Mouse (Mus musculus): Measurements from ENCODE around the gene Ankrd63. TPM values are rescaled to one million over a fixed set of nuclear protein-coding genes. Genes with fewer than 3 reads are reported as not detected.

Gene Ankrd63
- polyA plus RNA-seq, 1 experiment = not detected

DNA sequence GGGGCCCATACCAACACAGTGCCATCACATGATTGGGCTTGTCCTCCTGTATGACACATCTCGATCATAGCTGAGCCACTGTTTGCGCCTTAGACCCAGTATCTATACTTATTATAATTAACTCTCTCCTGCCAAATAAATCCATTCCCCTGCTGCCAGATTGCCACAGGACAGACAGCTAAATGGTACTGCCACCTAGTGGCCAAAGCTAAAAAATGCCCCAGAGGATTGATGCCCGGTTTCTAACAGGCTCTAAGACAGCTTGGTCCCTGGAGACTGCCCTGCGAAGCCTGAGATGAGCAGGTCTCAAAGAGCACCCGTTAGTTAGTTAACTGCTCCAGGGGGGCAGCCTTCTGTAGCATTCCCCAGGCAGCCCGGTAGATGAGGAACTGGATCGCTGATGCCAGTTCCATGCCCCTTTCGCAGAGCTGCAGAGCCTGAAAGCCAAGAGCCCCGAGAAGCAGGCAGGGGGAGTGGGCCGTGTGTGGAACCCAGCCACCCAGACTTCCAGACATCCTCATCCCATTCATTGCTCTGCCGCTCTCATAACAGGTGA lies 8.0 kb downstream of the Ankrd63 start:
- Histone ChIP-seq H3K27ac (ENCODE audit: insufficient read depth, low read depth, low read length) (no peak overlapping the region), H3K4me1 (ENCODE audit: control insufficient read depth, insufficient read depth, low read length) (peaks cover 4% of the 10 kb centered on the region; the same call in 1 of the 2 replicates), H3K4me3 (ENCODE audit: insufficient read depth, low read length) (no peak overlapping the region)
- TF ChIP-seq CTCF (IDR thresholded peaks at IDR 0.05; ENCODE audit: low read depth, low read length) = peak; percentile 64
- no peak for TF ChIP-seq POLR2A (IDR thresholded peaks at IDR 0.05; ENCODE audit: borderline replicate concordance, low read depth, low read length)

DNA sequence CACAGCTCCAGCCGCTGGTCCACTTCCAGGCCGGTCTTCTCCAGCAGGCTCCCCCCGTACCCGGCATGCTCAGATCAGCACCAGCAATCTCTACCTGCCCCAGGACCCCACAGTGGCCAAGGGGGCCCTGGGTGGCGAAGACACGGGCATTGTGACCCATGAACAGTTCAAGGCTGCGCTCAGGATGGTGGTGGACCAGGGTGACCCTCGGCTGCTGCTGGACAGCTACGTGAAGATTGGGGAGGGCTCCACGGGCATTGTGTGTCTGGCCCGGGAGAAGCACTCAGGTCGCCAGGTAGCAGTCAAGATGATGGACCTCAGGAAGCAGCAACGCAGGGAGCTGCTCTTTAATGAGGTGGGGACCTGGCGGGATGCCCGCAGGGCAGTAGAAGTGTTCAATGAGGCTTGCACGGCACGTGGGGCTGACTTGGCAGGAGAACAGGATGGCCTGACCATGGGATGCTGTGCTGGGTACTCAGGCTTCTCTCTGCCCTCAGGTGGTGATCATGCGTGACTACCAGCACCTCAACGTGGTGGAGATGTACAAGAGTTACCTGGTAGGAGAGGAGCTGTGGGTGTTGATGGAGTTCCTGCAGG lies 10.3 kb downstream of the Ankrd63 start:
- no peak for TF ChIP-seq CTCF (IDR thresholded peaks at IDR 0.05; ENCODE audit: low read depth, low read length)
- no peak for TF ChIP-seq POLR2A (IDR thresholded peaks at IDR 0.05; ENCODE audit: borderline replicate concordance, low read depth, low read length)
- no peak overlapping the region for H3K27ac ChIP-seq (ENCODE audit: insufficient read depth, low read depth, low read length)
- no peak overlapping the region for H3K4me3 ChIP-seq (ENCODE audit: insufficient read depth, low read length)
- peaks cover 4% of the 10 kb centered on the region; the same call in 1 of the 2 replicates for H3K4me1 ChIP-seq (ENCODE audit: control insufficient read depth, insufficient read depth, low read length)

DNA sequence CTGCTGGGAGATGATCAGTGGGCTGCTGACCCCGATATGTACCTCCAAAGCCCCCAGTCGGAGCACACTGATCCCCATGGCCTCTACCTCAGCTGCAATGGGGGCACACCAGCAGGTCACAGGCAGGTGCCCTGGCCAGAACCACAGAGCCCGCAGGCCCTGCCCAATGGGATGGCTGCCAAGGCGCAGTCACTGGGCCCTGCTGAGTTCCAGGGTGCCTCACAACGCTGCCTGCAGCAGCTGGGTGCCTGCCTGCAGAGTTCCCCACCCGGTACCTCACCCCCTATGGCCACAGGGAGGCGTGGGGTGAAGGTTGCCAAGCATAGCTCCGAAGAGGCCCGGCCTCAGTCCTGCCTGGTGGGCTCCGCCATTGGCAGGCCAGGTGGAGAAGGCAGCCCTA lies 13.9 kb downstream of the Ankrd63 start:
- no peaks in the 10 kb centered on the region for H3K4me1 ChIP-seq (ENCODE audit: control insufficient read depth, insufficient read depth, low read length)

DNA sequence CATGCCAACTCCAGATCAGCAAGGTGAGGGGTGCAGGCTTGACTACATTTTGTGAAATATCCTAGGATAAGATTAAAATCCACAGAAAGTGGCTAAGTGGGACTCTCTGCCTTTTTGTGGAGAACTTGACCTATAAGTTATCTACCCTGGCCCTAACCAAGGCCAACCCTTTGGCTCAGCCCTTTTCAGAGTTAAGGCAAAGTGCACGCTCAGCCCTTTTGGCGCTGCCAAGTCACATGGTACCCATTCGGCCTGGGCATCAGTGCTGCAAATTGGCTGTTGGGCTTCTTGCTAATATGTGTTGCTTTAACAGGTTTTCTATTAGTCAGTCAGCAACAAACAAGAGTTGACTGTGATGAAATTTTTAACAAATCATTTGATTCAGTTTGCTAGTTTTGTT lies 16.0 kb downstream of the Ankrd63 start:
- Histone ChIP-seq H3K4me1 (ENCODE audit: control insufficient read depth, insufficient read depth, low read length) (no peaks in the 10 kb centered on the region), H3K27ac (ENCODE audit: insufficient read depth, low read depth, low read length) (no peak overlapping the region), H3K4me3 (ENCODE audit: insufficient read depth, low read length) (no peak overlapping the region)
- TF ChIP-seq POLR2A (IDR thresholded peaks at IDR 0.05; ENCODE audit: borderline replicate concordance, low read depth, low read length) (no peak), CTCF (IDR thresholded peaks at IDR 0.05; ENCODE audit: low read depth, low read length) (no peak)

More for the DNA sequence above, 13.9 kb downstream of the Ankrd63 start:
- TF ChIP-seq POLR2A (IDR thresholded peaks at IDR 0.05; ENCODE audit: borderline replicate concordance, low read depth, low read length) = no peak
- TF ChIP-seq CTCF (IDR thresholded peaks at IDR 0.05; ENCODE audit: low read depth, low read length) = no peak
- no peak overlapping the region for H3K27ac ChIP-seq (ENCODE audit: insufficient read depth, low read depth, low read length)
- no peak overlapping the region for H3K4me3 ChIP-seq (ENCODE audit: insufficient read depth, low read length)

DNA sequence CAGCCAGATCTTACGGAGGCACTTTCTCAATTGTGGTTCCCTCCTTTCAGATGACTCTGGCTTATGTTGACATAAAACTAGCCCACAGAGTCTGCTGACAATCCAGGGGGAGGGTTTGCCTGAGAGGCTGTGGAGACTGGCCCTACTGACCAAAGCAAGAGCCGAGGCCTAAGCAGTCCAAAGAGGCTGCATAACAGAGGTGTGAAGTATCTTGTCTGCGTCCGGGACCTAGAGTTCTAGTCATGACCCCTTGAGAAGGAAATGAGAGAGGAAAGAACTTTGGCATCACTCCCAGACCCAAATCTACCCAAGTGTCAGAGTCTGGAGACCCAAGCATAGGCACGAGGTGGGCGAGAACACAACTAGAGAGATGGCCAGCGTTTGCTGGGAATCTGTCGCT lies 17.1 kb downstream of the Ankrd63 start:
- H3K4me1 ChIP-seq (ENCODE audit: control insufficient read depth, insufficient read depth, low read length) = no peaks in the 10 kb centered on the region
- TF ChIP-seq CTCF (IDR thresholded peaks at IDR 0.05; ENCODE audit: low read depth, low read length) = no peak
- no peak for TF ChIP-seq POLR2A (IDR thresholded peaks at IDR 0.05; ENCODE audit: borderline replicate concordance, low read depth, low read length)
- no peak overlapping the region for H3K27ac ChIP-seq (ENCODE audit: insufficient read depth, low read depth, low read length)
- no peak overlapping the region for H3K4me3 ChIP-seq (ENCODE audit: insufficient read depth, low read length)

DNA sequence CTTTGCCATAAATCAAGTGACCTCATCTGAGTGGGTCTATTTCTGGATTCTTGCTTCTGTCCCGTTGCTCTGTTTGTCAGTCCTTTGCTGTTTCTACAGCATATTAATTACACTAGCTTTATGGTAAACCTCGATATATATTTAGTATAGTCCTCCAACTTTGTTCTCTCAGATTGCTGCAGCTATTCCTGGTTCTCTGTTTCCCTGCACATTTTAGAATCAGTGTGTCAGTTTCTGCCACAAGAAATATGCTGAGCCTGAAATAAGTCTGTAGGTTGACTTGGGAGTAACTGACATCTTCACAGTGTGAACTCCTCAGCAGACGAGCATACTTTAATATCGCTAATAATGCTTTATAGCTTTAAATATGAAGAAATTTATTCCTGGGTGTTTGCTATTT lies 18.7 kb downstream of the Ankrd63 start:
- H3K4me1 ChIP-seq (ENCODE audit: control insufficient read depth, insufficient read depth, low read length) = no peaks in the 10 kb centered on the region
- no peak for TF ChIP-seq CTCF (IDR thresholded peaks at IDR 0.05; ENCODE audit: low read depth, low read length)
- TF ChIP-seq POLR2A (IDR thresholded peaks at IDR 0.05; ENCODE audit: borderline replicate concordance, low read depth, low read length) = no peak
- H3K4me3 ChIP-seq (ENCODE audit: insufficient read depth, low read length) = no peak overlapping the region

DNA sequence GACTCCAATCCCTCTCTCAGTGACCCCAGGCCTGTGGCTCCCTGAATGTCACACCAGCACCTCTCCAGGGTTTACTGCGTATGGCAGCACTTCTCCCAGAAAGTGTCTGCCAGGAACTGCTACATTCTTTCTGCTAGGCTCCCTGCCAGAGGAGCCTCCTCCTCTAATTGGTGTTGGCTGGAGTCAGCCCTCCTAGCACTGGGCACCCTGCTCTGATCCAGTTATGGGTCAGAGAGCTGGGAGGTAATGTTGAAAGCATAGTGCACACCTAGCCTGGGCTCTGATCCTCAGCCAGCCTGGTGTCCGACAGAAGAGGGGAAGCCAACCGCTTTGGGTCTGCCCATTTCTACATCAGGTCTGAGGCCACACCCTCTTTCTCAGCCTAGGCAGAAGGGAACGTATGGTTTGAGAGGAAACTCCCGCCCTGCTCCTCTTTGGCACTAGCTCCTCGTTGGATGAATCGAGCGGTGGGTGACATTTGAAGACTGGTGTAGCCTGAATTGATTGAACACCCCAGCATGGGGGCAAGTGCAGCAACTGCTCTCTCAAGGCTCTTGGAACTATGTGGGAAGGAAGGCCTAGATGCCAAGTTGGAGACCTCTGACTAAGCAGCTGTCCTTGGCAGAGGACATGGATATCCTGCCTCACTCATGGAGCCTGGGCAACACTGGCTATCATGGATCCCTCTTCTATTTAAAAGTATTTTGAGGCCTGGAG lies 21.1 kb downstream of the Ankrd63 start:
- TF ChIP-seq POLR2A (IDR thresholded peaks at IDR 0.05; ENCODE audit: borderline replicate concordance, low read depth, low read length) (no peak), CTCF (IDR thresholded peaks at IDR 0.05; ENCODE audit: low read depth, low read length) (no peak)
- Histone ChIP-seq H3K27ac (ENCODE audit: insufficient read depth, low read depth, low read length) (no peak overlapping the region), H3K4me3 (ENCODE audit: insufficient read depth, low read length) (no peak overlapping the region), H3K4me1 (ENCODE audit: control insufficient read depth, insufficient read depth, low read length) (no peaks in the 10 kb centered on the region)

More for the DNA sequence above, 18.7 kb downstream of the Ankrd63 start:
- no peak overlapping the region for H3K27ac ChIP-seq (ENCODE audit: insufficient read depth, low read depth, low read length)

DNA sequence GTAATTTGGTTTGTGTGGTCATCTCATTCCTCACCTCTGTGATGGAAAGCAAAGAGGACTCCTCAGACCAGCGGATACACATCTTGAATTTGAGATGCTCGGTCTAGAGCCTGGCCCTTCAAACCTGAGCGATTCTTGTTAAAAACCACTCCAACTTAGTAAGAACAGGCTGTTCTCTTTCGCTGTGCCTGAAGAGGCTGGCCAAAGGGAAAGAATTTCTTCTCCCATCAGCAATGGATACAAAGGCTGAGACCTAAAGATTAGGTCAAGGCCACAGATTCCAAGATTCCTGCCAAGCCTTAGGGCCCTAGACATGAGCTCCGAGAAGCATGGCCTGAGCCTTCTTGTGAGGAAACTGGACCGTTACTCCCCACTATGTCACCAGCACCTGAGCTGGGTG lies 22.8 kb downstream of the Ankrd63 start:
- Histone ChIP-seq H3K27ac (ENCODE audit: insufficient read depth, low read depth, low read length) (no peak overlapping the region), H3K4me1 (ENCODE audit: control insufficient read depth, insufficient read depth, low read length) (no peaks in the 10 kb centered on the region), H3K4me3 (ENCODE audit: insufficient read depth, low read length) (no peak overlapping the region)
- no peak for TF ChIP-seq POLR2A (IDR thresholded peaks at IDR 0.05; ENCODE audit: borderline replicate concordance, low read depth, low read length)
- TF ChIP-seq CTCF (IDR thresholded peaks at IDR 0.05; ENCODE audit: low read depth, low read length) = no peak

DNA sequence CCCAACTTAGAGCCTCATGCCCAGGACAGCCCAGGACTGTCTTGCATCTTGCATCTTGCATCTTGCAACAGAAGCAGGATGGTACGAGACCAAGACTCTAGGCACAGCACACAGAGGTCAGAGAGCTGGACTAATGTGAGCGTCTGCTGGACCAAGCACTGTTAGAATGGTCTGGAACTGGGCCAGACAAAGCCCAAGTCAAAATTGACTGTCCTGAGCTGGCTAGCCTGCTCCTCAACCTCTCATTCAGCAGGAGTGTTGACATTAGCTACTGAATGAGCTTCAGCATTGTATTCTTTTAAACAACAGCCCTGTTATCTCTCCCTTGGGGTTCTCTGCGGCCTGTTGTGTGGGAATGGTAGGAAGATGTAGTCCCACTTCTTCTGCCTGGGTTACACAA lies 24.2 kb downstream of the Ankrd63 start:
- TF ChIP-seq POLR2A (IDR thresholded peaks at IDR 0.05; ENCODE audit: borderline replicate concordance, low read depth, low read length) (no peak), CTCF (IDR thresholded peaks at IDR 0.05; ENCODE audit: low read depth, low read length) (no peak)
- no peak overlapping the region for H3K27ac ChIP-seq (ENCODE audit: insufficient read depth, low read depth, low read length)
- no peaks in the 10 kb centered on the region for H3K4me1 ChIP-seq (ENCODE audit: control insufficient read depth, insufficient read depth, low read length)
- H3K4me3 ChIP-seq (ENCODE audit: insufficient read depth, low read length) = no peak overlapping the region

DNA sequence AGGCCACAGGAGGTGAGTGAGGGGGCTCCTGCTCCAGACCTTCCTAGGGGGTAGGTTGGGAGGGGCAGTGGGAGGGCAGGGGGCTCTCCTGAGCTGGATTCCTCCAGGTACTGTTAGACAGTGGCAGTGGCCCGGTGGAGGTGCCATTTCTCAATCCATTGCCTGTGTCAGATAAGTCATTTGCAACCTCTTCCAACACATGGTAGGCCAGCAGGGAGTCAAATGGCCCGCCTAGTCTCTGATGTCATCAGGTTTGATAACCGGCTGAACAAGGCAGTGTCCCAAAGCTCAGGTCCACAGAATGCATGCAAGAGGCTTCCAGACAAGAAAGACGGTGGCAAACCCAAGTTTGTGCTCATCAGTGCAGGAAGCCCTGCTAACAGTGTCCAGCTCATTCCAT lies 25.9 kb downstream of the Ankrd63 start:
- no peak overlapping the region for H3K4me3 ChIP-seq (ENCODE audit: insufficient read depth, low read length)

More for the DNA sequence above, 25.9 kb downstream of the Ankrd63 start:
- TF ChIP-seq CTCF (IDR thresholded peaks at IDR 0.05; ENCODE audit: low read depth, low read length) = no peak
- no peak for TF ChIP-seq POLR2A (IDR thresholded peaks at IDR 0.05; ENCODE audit: borderline replicate concordance, low read depth, low read length)
- Histone ChIP-seq H3K27ac (ENCODE audit: insufficient read depth, low read depth, low read length) (no peak overlapping the region), H3K4me1 (ENCODE audit: control insufficient read depth, insufficient read depth, low read length) (no peaks in the 10 kb centered on the region)
